Mouse (Mus musculus) heart, adult 2 months (tissue): ENCODE results near the gene Dgkb. TPM values are rescaled to one million over a fixed set of nuclear protein-coding genes. Genes with fewer than 3 reads are reported as not detected.
A peak's percentile ranks its signal among the peaks of the same experiment; 100 is the strongest.

ENCODE experiments used
- DNase-seq, 2 experiments: peaks; one replicate each; pipeline ENCODE4 v3.0.0; 2021
- H3K27ac ChIP-seq: fragments of 200-600 bp; 2 replicates; pipeline ENCODE4 v1.8.1; 2022
- H3K27me3 ChIP-seq: fragments of 200-500 bp; 2 replicates; pipeline ENCODE4 v1.6.1; 2012; ENCODE audit warnings: mild to moderate bottlenecking, low read length, inconsistent platforms, mixed read lengths; ENCODE audit not compliant: control insufficient read depth, insufficient read depth
- H3K36me3 ChIP-seq: fragments of 200-500 bp; 2 replicates; pipeline ENCODE4 v1.6.1; 2012; ENCODE audit warnings: low read length, inconsistent platforms; ENCODE audit not compliant: control insufficient read depth, insufficient read depth
- H3K4me1 ChIP-seq: fragments of 200-500 bp; 2 replicates; pipeline ENCODE4 v1.6.1; 2011; ENCODE audit warnings: low read length; ENCODE audit not compliant: control insufficient read depth, insufficient read depth
- H3K4me3 ChIP-seq: fragments of 200-600 bp; 2 replicates; pipeline ENCODE4 v1.8.1; 2022
- H3K79me2 ChIP-seq: fragments of 200-500 bp; replicated peaks from 2 replicates; pipeline ENCODE4 v1.6.1; 2012; ENCODE audit warnings: mild to moderate bottlenecking, inconsistent platforms, low read length, moderate library complexity, mixed read lengths; ENCODE audit not compliant: control insufficient read depth, insufficient read depth
- H3K9ac ChIP-seq: fragments of 200-500 bp; 2 replicates; pipeline ENCODE4 v1.6.1; 2012; ENCODE audit warnings: low read depth, mild to moderate bottlenecking, control low read depth, inconsistent platforms, low read length, mixed read lengths
- CTCF ChIP-seq: fragments of 200-600 bp; IDR thresholded peaks from 2 replicates; pipeline ENCODE4 v1.8.1; 2022; ENCODE audit warnings: antibody characterized with exemption, mild to moderate bottlenecking, moderate library complexity
- EP300 ChIP-seq: fragments of 200-500 bp; IDR thresholded peaks from 2 replicates; pipeline ENCODE4 v1.6.1; 2011; ENCODE audit warnings: low read depth, low read length, control low read depth; ENCODE audit not compliant: insufficient read depth
- POLR2A ChIP-seq: fragments of 200-500 bp; IDR thresholded peaks from 2 replicates; pipeline ENCODE4 v1.6.1; 2011; ENCODE audit warnings: mild to moderate bottlenecking, low read depth, low read length, control low read depth; ENCODE audit not compliant: insufficient read depth
- WGBS: fragments of 180-500 bp; shearing (Covaris S2); methylation state at CpG from one replicate; pipeline ENCODE4 v1.1.7; 2018; 5-methylcytosine and 5-hydroxymethylcytosine counted together
- intact Hi-C: fragments of 180-260 bp; cut with DNase I; formaldehyde crosslinking; loops from one replicate; pipeline ENCODE4 v1.15.1; 2025
- polyA plus RNA-seq: library from polyadenylated mRNA; depleted of rRNA; stranded (reverse); fragments of >200 nt; gene quantifications from 2 replicates; pipeline ENCODE4 v1.2.3, GENCODE M21; 2012
- total RNA-seq, 2 experiments: library from RNA; stranded (reverse); gene quantifications; 2 replicates each; pipeline ENCODE4 v1.2.3; 2021

Dgkb gene
- total and polyA plus RNA-seq, 3 experiments = 0.23 to 1.1 (median 1.1) TPM

DNA sequence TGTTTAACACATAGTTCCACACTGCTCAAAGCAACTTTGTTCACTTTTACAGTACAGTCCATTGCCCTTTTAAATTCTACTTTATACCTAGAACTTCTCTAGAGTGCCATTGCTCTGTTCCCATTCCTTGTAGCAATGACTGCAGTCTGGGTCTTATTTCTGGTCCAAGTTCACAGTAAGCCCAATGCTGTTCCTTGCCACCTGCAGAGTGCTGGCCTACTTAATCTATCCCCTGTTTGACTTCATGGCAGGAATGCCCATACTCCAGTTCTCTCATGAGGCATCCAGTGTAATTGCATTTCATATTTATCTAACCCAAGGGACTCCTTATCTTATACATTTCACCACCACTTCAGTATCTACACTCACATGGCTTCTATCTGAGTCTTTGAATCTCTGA is 772.4 kb downstream of the Dgkb start:
- H3K79me2 ChIP-seq = no peaks in the 10 kb centered on the region
- H3K27me3 ChIP-seq = no peaks in the 10 kb centered on the region
- no peak for TF ChIP-seq EP300
- no peak for TF ChIP-seq CTCF
- no peak for TF ChIP-seq POLR2A
- peaks cover 5% of the 10 kb centered on the region; the same call in 1 of the 2 replicates for H3K36me3 ChIP-seq
- DNase-seq = no peak
- no peaks in the 10 kb centered on the region for H3K4me1 ChIP-seq
- intact Hi-C loops = no loop called here
- no peak overlapping the region for H3K27ac ChIP-seq
- H3K4me3 ChIP-seq = no peak overlapping the region
- no peak overlapping the region for H3K9ac ChIP-seq

DNA sequence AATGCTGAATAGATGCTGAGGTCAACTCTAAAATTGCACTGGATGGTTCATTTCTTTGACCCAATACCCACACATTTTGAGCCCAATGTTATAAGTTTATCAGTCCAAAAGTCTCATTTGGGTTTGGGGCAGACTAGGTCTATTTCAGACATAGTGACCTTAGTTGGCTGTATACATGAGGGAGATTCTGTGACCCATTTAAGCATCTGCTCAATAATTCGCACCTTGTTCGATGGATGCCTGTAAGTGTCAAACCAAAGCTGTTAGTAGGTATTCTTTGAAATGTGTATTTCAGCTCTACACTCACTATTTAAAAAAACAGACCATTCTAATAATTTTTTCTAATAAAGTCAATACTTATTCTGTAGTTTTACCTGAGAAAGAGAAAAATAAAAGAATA is 776.1 kb downstream of the Dgkb start:
- no peaks in the 10 kb centered on the region for H3K4me1 ChIP-seq
- intact Hi-C loops = no loop called here
- no peak overlapping the region for H3K9ac ChIP-seq
- no peak overlapping the region for H3K4me3 ChIP-seq
- H3K79me2 ChIP-seq = no peaks in the 10 kb centered on the region
- WGBS = 87% methylated on average over 2 of the region's 2 CpGs
- H3K27me3 ChIP-seq = no peaks in the 10 kb centered on the region
- peaks cover 5% of the 10 kb centered on the region; the same call in 1 of the 2 replicates for H3K36me3 ChIP-seq
- TF ChIP-seq CTCF (no peak), EP300 (no peak), POLR2A (no peak)
- peak overlapping the region; percentile 3; the same call in 1 of the 2 replicates for H3K27ac ChIP-seq
- DNase-seq = no peak

DNA sequence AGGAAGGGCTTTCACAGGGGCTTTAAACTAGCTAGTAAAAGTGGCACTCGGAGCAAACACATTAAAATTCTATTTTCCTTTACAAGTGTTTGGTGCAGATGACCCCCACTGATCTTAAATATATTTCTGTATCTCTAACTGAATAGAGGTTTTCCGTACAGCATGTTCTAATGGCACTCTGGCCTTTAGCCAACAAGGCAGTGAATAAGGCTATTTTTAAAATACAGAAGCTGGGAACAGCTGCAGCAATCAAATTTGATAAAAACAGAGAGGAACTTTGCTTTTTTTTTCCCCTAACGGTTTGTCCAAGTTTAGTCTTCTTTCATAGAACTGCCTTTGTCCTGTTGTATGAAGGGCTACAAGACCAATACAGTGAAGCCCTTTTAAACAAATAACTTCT is 776.5 kb downstream of the Dgkb start:
- peak overlapping the region; percentile 2; the same call in 1 of the 2 replicates for H3K27ac ChIP-seq
- TF ChIP-seq POLR2A = no peak
- TF ChIP-seq CTCF = no peak
- no peak for TF ChIP-seq EP300
- no peak overlapping the region for H3K9ac ChIP-seq
- H3K27me3 ChIP-seq = no peaks in the 10 kb centered on the region
- peak in 1 of 2 experiments; percentile 12 for DNase-seq
- intact Hi-C loops = no loop called here
- H3K4me3 ChIP-seq = no peak overlapping the region
- peaks cover 5% of the 10 kb centered on the region; the same call in 1 of the 2 replicates for H3K36me3 ChIP-seq
- no peaks in the 10 kb centered on the region for H3K4me1 ChIP-seq
- no peaks in the 10 kb centered on the region for H3K79me2 ChIP-seq
- 5% methylated on average over 3 of the region's 3 CpGs for WGBS

DNA sequence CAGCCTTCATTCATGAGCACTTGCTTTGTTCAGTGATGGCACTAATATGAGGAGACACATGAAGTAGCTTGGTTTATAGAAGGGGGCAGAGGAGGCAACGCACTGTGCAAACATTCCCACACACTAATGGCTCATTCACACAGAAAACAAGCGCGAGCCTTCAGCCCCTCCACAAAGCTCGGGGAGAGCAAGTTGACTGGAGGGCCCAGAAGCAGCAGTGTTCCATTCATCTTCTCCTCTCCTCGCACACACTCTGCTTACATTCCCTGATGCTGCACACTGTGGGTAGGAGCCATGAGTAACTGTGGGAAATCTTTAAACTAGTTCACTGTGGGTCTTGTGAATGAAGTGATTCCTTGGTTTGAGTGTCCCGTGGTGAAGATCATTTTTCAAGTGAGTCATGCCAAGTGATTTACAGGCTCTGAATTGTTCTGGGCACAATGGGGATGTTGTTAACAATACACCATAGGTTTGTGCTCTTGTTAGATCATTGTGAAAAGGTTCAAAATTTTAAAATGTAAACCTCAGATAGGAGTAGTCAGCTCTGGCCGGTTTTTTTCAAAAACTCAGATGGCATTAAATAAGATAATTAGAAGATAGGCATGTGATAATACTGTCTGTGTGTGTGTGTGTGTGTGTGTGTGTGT is 779.0 kb downstream of the Dgkb start:
- intact Hi-C loops = no loop called here
- H3K27ac ChIP-seq = no peak overlapping the region
- H3K36me3 ChIP-seq = peaks cover 5% of the 10 kb centered on the region; the same call in 1 of the 2 replicates
- no peak overlapping the region for H3K9ac ChIP-seq
- no peak overlapping the region for H3K4me3 ChIP-seq
- DNase-seq = no peak
- no peaks in the 10 kb centered on the region for H3K79me2 ChIP-seq
- no peaks in the 10 kb centered on the region for H3K27me3 ChIP-seq
- no peaks in the 10 kb centered on the region for H3K4me1 ChIP-seq
- 89% methylated on average over 7 of the region's 7 CpGs for WGBS
- TF ChIP-seq POLR2A = no peak

DNA sequence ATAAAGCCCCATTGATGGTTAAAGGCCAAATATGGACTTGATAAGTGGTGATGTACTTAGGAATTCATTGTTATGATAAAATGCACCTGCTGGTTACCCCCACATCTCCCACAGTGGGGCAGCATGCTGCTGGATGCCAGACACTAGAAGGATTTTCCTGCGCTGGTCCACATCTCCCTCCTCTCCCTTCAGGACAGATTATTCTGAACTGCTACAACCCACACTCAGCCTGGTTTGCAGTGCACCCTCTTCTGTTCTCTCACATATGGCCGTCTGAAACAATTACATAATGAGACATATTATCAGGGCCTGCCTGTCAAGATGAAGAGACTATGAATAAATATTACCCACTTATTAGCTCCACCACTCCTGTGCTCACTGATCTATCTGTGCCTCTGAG is 780.6 kb downstream of the Dgkb start:
- Histone ChIP-seq H3K4me1 (no peaks in the 10 kb centered on the region), H3K79me2 (no peaks in the 10 kb centered on the region), H3K36me3 (peaks cover 5% of the 10 kb centered on the region; the same call in 1 of the 2 replicates), H3K27me3 (no peaks in the 10 kb centered on the region), H3K4me3 (no peak overlapping the region), H3K9ac (no peak overlapping the region), H3K27ac (no peak overlapping the region)
- 53% methylated on average over 2 of the region's 2 CpGs for WGBS
- intact Hi-C loops = no loop called here
- DNase-seq = no peak
- TF ChIP-seq EP300 (no peak), POLR2A (no peak), CTCF (no peak)

DNA sequence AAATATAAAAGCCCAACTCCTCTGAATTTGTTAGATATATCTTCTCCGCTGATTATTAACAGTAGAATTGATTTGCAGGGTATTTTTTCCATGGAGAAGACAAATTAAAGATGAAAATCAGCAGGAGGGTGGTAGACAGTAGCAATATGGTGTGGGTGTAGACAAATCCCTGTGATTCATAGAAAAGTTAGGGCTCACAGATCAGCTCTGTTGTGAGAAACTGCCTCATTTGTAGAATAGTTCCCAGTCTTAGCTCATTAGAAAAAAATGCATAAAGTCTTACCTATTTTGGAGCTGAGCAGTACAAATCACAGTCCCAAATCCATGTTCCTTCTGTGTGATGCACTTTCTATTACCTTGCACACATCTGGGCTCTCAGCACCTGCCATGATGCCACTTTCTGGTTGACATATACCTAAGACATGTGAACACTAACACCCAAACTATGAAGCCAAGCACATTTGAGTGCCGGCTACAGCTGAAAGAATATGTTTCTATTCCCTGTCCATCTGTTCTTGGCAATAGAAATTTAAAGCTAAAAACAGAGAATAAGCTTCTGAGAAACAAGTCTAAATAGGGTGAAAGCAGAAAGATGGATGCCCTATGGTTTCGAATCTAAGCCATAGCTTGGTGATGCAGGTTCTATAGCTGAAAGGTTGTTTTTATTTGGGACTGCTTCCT is 782.8 kb downstream of the Dgkb start:
- 90% methylated on average over 3 of the region's 3 CpGs for WGBS
- H3K36me3 ChIP-seq = no peaks in the 10 kb centered on the region
- H3K79me2 ChIP-seq = no peaks in the 10 kb centered on the region
- no peak overlapping the region for H3K9ac ChIP-seq
- no peak overlapping the region for H3K27ac ChIP-seq
- DNase-seq = no peak
- intact Hi-C loops = no loop called here
- no peak overlapping the region for H3K4me3 ChIP-seq
- no peak for TF ChIP-seq POLR2A
- TF ChIP-seq CTCF = no peak
- TF ChIP-seq EP300 = no peak
- H3K4me1 ChIP-seq = no peaks in the 10 kb centered on the region
- no peaks in the 10 kb centered on the region for H3K27me3 ChIP-seq
